Mouse (Mus musculus): Measurements from ENCODE around the gene Scgb3a1. TPM values are rescaled to one million over a fixed set of nuclear protein-coding genes. Genes with fewer than 3 reads are reported as not detected.
A peak's percentile ranks its signal among the peaks of the same experiment; 100 is the strongest.

Scgb3a1 gene
- total RNA-seq, 2 experiments from 2014 or later, result 0.86 TPM; not detected in 1

DNA sequence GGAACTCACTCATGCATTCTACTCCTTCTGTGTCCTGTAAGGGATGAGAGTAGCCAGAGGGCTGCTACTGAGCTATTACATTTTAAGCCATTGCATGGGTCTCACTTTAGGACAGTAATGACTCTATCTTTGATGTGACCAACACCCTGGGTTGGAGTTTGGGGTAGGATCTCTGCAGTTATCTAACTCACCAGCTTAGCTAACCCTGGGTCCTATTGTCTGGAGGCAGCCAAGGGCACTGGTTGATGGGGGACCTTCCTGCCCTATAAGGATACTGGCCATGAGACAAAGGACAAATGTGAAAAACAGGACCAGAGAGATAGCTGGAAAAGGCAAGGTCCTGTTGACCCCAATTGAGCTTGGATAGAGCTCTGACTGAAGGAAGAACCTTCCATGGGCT, 7.9 kb upstream of the Scgb3a1 start:
- no peak for ATAC-seq (replicated peaks; ENCODE audit: poor library complexity, severe bottlenecking)

DNA sequence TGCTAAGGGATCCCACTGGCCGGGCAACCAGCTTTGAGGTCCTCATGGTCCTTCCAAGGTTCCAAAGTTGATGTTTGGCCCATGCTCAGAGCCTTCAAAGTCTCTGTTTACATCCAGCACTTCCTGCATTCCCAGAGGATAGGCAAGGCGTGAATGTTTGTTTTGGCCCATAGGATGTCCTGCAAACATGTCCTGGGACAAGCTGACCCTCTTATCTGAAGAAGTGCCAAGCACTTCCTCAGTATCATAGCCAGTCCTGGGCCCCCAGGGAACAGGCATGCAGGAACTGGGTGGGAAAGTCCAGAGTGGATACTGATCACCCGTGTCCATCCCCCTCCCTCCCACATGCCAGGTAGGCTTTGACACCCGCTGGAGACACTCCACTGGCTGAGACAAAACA, 5.3 kb upstream of the Scgb3a1 start:
- no peak for ATAC-seq (replicated peaks; ENCODE audit: poor library complexity, severe bottlenecking)

DNA sequence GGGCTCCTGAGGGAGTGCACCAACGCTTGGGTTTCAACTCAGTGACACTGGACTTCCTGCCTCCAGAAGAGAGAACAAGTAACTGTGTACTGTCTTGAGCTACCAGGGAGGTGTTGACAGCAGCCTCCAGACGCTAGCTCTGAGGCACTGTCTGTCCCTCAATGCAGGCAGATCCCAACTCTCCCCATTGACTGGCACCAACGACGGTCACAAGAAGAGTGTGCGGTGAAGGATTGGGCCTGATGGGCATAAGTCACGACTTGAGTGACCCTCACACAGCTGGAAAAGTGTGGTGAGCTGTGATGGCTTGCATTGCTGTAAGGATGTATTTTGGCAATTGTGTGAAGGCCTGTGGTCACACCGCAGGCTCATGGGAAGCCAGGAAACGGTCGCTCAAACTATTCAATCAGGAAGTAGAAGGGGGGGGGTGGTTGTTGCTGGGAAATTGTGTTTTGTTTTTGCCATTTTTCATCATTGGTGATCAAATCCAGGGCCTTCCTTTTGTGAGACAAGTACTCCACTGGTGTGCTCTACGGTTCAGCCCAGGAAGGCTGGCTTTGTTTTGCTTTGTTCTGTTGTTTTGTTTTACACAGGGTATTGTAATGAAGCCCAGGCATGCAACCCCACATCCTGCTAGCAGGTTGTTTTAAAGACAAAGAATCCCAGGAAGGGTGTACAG, 4.5 kb upstream of the Scgb3a1 start:
- peak; percentile 80 for ATAC-seq (replicated peaks; ENCODE audit: poor library complexity, severe bottlenecking)

DNA sequence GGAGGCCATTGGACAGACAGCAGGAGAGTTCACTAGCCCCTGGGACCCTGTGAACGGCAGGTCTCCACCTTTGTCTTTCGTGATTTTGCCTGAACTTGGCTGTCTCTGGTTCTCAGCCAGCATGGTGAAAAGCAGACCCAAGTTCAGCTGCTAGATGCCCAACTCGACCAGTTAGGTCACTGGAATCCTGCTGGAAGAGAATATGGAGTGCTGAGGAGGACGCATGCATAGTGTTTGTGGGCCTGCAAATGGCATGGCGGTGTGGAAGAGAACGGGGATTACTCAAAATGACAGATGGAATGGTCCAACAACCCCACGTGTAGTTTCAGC, 4.0 kb upstream of the Scgb3a1 start:
- no peak for ATAC-seq (replicated peaks; ENCODE audit: poor library complexity, severe bottlenecking)

DNA sequence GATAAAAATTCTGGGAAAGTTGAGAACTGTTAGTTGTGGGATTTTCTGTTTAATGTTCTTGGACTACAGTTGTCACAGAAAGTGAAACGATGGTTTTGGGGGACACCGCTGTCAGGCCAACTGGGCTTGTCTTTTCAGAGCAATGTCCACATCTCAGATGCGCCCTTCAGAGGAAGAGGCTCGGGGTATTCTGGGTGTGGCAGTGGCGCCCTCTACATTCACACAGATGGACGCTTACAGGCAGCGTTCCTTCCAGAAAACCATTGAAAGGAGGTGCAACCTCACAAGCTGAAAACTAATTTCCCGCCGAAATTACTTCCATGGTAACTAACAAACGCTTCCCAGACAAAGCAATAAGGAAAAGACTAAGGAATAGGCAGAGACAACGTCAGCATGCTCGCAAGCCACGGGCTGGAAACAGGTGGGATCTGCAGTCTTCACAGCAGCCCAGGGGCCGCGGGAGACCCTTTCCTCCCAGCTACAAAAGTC, 1.1 kb upstream of the Scgb3a1 start:
- ATAC-seq (replicated peaks; ENCODE audit: poor library complexity, severe bottlenecking), result no peak

DNA sequence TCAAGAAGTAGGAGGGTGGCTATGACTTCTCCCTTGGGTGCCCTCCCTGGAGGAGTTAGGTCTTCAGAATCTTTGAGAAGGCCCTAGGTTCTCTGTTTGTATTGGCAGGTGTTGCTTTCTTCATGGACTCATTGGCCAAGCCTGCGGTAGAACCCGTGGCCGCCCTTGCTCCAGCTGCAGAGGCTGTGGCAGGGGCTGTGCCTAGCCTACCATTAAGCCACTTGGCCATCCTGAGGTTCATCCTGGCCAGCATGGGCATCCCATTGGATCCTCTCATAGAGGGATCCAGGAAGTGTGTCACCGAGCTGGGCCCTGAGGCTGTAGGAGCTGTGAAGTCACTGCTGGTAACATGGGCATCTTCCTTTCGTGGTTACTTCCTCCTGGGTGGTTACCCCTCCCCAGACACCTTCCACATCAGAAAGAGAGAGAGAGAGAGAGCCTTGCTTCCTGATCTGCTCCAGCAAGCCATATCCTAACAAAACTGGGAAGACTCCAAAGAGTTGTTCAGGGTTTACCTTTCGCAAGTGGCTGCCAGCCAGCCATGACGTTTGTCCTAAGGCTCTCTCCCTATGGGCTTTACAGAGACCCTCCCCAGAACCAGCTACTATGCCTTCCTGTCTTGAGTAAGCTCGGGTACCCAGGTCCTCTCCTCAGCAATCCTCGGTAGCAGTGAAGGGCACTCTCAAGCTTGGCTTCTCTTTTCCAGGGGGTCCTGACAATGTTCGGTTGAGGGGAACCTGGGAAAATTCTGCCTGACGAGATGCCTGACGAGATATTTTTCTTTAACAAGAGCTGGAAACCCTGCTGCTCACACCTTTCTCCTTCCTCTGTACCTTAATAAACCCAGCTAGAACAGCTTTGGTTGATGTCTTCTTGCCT, 1.1 kb downstream of the Scgb3a1 start:
- ATAC-seq (replicated peaks; ENCODE audit: poor library complexity, severe bottlenecking), result peak; percentile 70

DNA sequence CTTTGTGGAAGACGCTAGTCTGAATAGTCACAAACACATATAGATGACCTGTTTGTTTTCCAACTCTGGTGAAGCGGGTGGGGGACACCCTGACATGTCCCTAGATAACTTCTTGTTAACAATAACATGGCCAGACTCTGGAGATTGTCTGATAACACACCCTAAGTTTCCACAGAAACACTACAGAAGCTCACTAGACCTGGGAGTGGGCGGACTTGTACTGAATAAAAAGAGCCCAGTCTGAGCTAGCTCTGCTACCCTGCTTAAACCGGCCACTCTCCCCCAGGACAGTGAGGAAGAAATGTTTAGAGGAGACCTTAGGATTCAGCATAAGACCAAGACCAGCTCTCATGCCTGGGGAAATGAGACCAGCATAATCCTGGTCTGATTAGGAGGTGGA, 2.1 kb downstream of the Scgb3a1 start:
- ATAC-seq (replicated peaks; ENCODE audit: poor library complexity, severe bottlenecking), result no peak

DNA sequence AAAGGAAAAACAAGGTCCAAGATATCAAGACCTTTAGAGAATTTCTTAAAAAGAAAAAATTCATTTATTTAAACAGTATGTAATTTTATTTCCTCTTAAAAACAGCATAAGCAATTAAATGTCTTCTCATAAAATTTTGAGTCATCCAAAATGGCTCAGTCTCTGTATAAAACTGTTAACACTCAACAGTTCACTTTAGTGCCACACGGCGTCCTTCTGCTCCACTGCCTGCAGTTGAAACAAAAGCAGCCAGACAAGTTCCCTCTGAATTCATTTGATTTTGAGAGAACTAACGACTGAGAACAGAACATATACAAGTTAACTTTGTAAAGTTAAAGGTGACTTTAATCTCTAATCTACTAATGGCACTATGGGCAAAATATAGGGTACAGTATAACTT, 10.0 kb downstream of the Scgb3a1 start:
- no peak for ATAC-seq (replicated peaks; ENCODE audit: poor library complexity, severe bottlenecking)

DNA sequence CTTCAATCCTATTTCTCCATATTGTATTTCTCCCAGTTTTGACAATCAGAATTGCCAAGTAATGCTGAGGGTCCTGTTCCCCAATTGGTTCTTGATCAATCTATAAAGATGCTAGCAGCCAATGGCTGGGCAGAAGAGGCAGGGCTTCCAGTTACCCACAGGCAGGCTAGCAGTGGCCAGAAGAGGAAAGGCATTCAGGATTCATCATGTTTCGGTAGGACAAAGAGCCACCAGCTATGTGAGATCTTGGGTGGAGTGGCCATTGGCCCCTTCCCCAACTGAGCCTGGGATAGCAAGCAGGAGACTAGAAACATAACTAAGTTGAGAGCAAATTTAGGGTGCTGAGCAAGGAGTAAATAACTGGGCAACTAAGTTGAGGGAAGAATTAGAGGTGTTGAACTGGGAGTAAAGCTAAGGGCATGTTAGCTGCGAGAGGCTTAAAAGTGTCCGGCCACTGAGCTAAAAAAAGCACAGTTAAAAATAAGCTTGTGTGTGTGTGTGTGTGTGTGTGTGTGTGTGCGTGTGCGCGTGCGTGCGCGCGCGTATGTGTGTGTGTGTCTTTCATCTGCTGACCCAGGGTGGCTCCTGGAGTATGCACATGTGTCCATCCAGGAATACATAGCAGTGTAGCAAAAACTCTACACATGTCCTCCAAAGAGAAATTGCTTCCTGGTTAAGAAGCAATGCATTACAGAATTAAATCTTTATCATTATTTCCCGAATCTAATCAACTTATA, 21.0 kb downstream of the Scgb3a1 start:
- no peak for ATAC-seq (replicated peaks; ENCODE audit: poor library complexity, severe bottlenecking)

DNA sequence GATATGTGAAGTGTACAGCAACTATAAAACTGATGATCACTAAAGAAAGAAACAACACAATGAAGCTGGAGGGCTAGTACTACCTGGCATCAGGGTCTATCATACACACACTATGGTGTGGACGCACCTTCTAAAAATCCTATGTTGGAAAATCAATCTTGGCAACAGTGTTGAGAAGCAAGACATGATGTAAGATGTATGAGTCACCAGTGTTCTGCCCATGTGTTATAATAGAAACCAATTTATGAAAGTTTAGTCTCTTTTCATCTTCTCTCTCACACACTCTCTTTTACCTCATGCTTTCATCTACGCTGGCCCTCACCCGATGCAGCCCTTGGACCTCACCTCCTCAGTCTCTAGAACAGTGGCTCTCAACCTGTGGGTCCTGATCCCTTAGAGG, 31.6 kb downstream of the Scgb3a1 start:
- no peak for ATAC-seq (replicated peaks; ENCODE audit: poor library complexity, severe bottlenecking)

DNA sequence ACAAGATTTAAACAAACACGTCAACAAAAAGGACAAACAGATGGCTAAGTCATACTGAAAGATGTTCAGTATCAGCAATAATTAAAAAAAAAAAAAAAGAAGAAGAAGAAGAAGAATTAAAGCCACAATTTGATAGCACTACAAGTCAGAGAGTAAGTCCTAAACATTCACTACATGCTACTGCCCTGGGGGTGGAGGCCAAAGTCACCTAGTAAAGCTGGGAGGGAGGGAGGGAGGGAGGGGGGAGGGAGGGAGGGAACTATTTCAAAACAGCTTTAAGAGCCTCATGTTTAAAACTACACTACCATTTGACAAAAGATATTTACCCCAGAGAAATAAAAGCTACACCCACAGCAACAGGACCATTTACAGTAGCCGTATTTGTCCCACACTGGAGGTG, 32.3 kb downstream of the Scgb3a1 start:
- no peak for ATAC-seq (replicated peaks; ENCODE audit: poor library complexity, severe bottlenecking)

DNA sequence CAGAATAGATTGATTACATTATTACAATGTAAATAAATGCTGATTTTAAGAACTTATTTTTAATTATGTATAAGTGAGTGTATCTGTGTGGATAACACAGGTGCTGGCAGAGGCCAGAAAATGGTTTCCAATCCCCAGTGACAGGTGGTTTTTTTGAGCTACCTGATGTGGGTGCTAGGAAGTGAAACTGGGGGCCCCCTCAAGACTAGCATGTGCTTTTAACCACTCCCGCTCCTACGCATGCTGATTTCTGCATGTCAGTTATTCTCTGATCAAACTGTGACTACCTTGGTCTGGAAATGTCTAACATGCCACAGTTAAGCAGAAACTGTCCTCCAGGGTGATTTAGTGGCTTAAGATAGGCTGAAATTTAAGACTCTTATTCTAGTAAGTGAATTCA, 33.1 kb downstream of the Scgb3a1 start:
- no peak for ATAC-seq (replicated peaks; ENCODE audit: poor library complexity, severe bottlenecking)

DNA sequence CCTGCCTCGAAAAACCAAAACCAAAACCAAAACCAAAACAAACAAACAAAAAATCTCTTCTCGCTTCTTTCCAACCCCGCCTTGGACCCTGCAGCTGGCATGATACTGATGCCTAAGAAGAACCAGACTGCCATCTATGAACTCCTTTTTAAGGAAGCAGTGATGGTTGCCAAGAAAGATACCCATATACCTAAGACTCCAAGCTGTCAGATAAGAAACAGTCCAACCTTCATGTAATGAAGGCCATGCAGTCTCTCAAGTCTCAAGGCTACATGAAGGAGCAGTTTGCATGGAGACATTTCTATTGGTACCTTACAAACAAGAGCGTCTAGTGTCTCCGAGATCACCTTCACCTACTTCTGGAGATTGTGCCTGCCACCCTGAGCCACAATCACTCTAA, 34.4 kb downstream of the Scgb3a1 start:
- no peak for ATAC-seq (replicated peaks; ENCODE audit: poor library complexity, severe bottlenecking)

DNA sequence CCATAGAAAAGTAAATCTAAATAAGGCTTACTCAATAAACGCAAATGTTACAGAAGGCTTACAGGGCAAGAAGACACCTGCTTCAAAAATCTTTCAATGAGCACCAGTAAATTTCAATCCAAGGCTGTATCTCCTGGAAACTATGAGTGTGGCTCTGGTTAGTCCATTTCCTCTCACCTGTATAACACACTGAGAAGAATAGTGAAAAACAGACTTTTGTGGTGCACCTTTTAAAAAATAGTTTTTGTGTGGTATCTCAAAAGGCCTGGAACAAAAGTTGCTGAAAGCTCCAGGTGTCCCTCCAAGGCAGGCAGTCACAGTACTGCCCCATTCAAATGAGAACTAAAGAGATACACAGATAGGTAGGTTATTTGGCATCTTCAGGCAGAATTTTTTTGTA, 35.7 kb downstream of the Scgb3a1 start:
- no peak for ATAC-seq (replicated peaks; ENCODE audit: poor library complexity, severe bottlenecking)

DNA sequence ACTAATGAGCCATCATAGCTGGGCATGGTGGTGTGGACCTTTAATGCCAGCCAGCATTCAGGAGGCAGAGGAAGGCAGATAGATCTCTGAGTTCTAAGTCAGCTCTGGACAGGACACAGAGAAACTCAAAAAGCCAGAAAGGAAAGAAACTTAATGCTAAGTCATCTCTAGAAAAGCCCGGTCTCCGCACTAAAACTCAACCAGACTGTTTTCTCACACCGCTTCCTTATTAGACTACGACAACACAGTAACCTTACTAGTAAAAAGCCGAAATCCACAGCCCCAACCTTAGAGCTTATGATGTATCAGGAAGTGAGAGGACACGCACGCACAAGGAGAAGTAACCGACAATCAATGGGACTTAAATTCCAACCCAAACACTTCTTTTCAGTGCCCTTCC, 38.6 kb downstream of the Scgb3a1 start:
- no peak for ATAC-seq (replicated peaks; ENCODE audit: poor library complexity, severe bottlenecking)

DNA sequence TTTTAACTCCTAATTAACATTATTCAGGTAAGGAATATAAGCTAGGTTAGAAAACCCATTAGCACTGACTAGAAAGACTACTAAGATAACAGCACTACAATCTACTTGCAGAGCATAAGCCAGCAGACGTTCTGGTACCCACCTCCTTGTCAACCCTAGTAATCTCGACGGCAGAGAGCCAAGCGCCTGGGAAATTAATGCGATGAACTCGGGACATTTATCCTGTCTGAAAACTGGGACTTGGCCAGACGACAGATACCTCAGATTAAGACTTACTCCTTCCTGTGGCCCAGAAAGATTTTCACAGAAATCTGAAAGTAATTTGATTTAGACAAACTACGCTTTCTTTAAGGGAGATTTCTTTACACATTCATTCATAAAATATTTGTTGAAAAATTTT, 41.4 kb downstream of the Scgb3a1 start:
- ATAC-seq (replicated peaks; ENCODE audit: poor library complexity, severe bottlenecking), result no peak

DNA sequence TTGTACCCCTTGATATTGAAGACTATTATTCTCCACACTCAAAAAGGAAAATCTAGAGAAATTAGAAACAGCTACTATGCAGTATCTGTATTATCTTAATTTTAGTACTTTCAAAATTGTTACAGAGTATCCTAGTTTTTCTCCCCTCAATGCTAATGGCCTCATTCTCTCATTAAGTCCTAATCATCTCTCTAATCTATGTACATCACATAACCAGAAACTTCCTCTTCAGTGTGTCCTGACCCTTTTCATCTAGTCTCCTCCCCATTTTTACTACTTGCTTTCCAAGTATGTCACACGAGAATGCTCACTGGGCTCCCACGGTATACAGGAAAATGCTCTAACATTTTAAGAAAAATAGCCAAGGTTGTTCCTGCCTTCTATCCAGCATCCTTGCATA, 44.4 kb downstream of the Scgb3a1 start:
- no peak for ATAC-seq (replicated peaks; ENCODE audit: poor library complexity, severe bottlenecking)

DNA sequence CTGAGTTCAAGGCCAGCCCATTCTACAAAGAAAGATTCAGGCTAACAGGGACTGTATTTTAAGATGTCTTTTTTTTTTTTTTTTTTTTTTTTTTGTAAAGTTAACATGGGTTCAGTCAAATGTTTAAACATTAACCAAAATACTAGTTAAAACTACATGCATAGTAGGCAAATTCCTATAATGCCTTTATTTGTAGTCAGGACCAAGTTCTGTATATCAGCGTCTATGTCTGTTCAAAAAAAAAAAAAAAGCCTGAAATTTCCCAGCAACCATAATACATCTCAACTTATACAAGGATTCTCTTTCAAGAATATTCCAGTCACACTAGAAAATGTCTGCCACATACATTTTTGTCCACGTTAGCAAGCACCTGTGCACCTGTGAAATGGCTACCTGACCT, 47.3 kb downstream of the Scgb3a1 start:
- no peak for ATAC-seq (replicated peaks; ENCODE audit: poor library complexity, severe bottlenecking)

DNA sequence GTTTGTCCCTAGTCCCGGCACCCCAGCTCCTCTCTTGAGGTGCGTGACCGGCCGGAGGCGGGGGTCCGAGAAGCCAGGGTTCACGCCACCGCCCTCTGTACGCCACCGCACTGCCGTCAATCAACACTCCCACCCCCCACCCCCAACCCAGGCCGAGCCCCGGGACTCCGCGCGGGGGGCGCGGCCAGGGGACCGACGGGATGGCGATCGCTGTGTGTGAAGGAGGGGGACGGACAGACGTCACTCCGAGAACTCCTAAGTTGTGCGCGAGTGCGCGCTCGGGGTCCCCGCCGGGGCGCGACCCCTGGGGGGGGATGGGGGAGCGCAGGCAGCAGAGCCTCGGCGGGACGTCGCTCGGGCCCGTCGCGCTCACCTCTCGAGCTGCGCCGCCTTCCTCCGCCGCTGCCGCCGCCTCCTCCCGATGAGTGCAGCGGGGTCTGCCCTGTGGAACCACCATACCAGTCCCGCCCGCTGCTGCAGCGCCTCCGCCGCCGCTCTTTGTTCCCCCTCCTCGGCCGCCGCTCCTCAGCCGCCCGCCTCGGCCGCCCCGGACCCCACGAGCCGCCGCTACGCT, 48.7 kb downstream of the Scgb3a1 start:
- ATAC-seq (replicated peaks; ENCODE audit: poor library complexity, severe bottlenecking), result peak; percentile 42

DNA sequence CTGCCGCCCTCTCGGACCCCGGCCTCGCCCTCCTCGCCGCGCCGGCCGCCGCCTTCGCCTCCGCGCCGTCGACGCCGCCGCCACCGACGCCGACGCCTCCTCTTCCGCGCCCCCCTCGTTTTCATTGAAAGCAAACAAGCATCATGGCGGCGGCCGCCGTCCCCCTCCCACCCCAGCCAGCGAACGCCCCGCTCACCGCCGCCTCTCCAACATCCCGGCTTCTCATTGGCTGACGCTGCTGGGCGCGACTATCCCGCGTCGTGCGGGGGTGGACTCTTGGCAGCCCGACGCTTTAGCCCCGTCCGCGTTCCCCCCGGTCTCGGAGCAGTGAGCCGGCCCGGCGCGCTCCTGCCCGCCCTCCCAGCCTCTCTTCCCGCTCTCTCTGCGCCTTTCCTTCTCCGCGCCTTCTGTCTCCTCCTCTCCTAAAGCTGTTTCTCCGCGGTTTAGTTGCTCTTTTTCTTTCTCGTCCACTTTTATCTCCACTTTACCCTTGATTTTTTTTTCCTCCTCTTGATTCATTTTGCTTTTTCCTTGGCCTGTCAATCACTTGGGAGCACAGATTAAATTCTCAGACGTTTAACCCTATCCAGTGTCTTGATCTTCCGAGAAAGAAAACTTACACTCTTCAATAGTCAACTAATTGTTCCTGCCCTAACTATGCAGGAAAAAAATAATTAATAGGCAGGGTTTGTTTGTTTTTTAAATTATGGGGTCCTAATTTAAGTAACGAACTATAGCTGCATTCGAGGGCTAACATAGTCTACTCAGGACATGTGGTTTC, 49.3 kb downstream of the Scgb3a1 start, which contains the start of gene Cnot6:
Cnot6 (minus strand) TSS at position 169 of the 781 bp plus-strand sequence.
- peak; percentile 94 for ATAC-seq (replicated peaks; ENCODE audit: poor library complexity, severe bottlenecking)

All from granulocyte monocyte progenitor cell, adult 5-6 weeks (primary cell).